9 mouse cellular contexts compared by ENCODE assay signal in the genomic region with DNA sequence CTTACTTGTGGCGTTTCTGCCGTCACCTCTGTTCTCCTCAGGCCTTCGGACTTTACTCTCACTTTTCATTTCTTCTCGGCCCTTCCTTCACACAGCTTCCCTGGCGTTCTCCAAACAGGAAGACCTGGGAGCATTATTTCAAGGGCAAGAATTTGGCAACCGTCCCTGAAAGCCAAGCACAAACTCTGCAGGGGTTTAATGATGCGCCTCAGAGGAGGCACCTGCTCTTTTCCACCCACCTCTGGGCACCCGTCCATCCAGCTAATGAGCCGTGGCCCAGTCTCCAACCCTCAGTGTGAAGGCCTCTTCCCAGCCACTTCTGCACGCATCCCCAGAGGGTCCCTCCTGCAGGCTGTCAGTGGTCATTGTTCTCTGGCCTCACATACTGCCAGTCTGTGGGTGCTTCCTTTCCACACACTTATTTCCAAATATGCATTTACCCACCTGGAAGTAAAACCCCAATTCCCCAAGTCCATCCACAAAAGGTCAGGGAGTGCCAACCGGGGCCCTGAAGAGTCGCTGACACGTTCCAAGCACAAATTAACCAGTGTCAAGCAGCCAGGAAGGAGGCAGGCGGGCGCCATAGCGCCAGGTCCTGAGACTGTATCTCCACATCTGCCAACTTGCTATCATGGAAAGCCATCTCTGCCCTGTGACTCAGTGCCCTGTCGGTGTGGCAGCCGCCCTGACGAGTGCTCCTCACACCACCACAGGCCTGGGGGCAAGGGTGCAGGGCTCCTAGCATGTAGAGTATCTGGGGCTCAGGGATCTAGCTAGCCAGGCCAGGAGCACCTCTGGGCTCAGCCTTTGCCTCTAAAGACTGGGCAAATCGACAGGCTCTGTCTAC. TPM values are rescaled to one million over a fixed set of nuclear protein-coding genes. Genes with fewer than 3 reads are reported as not detected.
DNase-seq lines count a peak whose midpoint lies in the region; ATAC-seq and TF ChIP-seq lines count a peak whose summit lies in the region.
"Had no signal": no experiment of that assay in that cellular context is flagged by ENCODE, and none has a peak within 500 bp of the region (broad histone marks: within the 10 kb centered on the region; RNA-seq: fewer than 3 reads in every experiment).

No protein-coding gene starts in this region.

- intact Hi-C loops in heart, adult 2 months (cut with DNase I), result no loop called here

- peaks cover 13% of the 10 kb centered on the region for H3K4me1 ChIP-seq in heart, adult 2 months (ENCODE audit: control insufficient read depth, insufficient read depth, low read length)
- H3K4me1 ChIP-seq in heart, embryonic 12.5 days (replicated peaks), result peaks cover 33% of the 10 kb centered on the region
- H3K4me1 ChIP-seq in liver, embryonic 16.5 days (ENCODE audit: control insufficient read depth, low read depth, low read length), result no peaks in the 10 kb centered on the region; the same call in none of the 2 replicates

- no peak for ATAC-seq in heart, embryonic 12.5 days (ENCODE audit: insufficient number of reproducible peaks, low FRiP score)
- peak; percentile 59 for ATAC-seq in Patski
- ATAC-seq in liver, embryonic 16.5 days (ENCODE audit: low read depth), result no peak
- ATAC-seq in frontal cortex, adult (ENCODE audit: low TSS enrichment), result no peak

- H3K36me3 ChIP-seq in heart, adult 2 months (ENCODE audit: control insufficient read depth, insufficient read depth, low read length), result no peaks in the 10 kb centered on the region
- no peaks in the 10 kb centered on the region for H3K36me3 ChIP-seq in heart, embryonic 12.5 days
- no peaks in the 10 kb centered on the region for H3K36me3 ChIP-seq in liver, embryonic 16.5 days (ENCODE audit: control insufficient read depth, insufficient read depth)

- no peaks in the 10 kb centered on the region for H3K27me3 ChIP-seq in heart, adult 2 months (ENCODE audit: control insufficient read depth, insufficient read depth, low read length)
- H3K27me3 ChIP-seq in heart, embryonic 12.5 days (replicated peaks), result no peaks in the 10 kb centered on the region
- H3K27me3 ChIP-seq in Patski, result no peaks in the 10 kb centered on the region
- H3K27me3 ChIP-seq in liver, embryonic 16.5 days (ENCODE audit: control insufficient read depth, insufficient read depth, low read depth, low read length), result no peaks in the 10 kb centered on the region

- CTCF ChIA-PET in Patski (lab: Charles Lee), result interaction anchor here (0.7 to 2.6 kb wide), 8 partner anchors 8 to 144 kb away, joined by 3 to 8 read pairs (median 4); no protein-coding TSS in a partner anchor

- no peak overlapping the region; the same call in 1 of the 2 replicates for H3K9ac ChIP-seq in heart, adult 2 months (ENCODE audit: low read depth, low read length)
- H3K9ac ChIP-seq in heart, embryonic 12.5 days, result no peak overlapping the region
- H3K9ac ChIP-seq in liver, embryonic 16.5 days (ENCODE audit: low read depth, low read length), result peak overlapping the region; percentile 11; the same call in 1 of the 2 replicates

- DNase-seq in heart, adult 2 months, result no peak
- peak; percentile 93 for DNase-seq in Patski (ENCODE audit: low read depth, low spot score)
- DNase-seq in gonadal fat pad, adult 2 months (ENCODE audit: low read depth), result peak; percentile 88
- DNase-seq in right cerebral cortex, adult 18-20 months, result no peak
- DNase-seq in right cerebral cortex, postnatal 10 days (ENCODE audit: low spot score in 2 of 2), result no peak

- peaks cover 10% of the 10 kb centered on the region; the same call in 1 of the 2 replicates for H3K9me3 ChIP-seq in heart, embryonic 12.5 days (replicated peaks)
- no peaks in the 10 kb centered on the region for H3K9me3 ChIP-seq in liver, embryonic 16.5 days (replicated peaks; ENCODE audit: control insufficient read depth, low read length)

- no peak for TF ChIP-seq CTCF in heart, adult 2 months (IDR thresholded peaks at IDR 0.05)
- TF ChIP-seq CTCF in Patski (IDR thresholded peaks at IDR 0.05), result no peak

- peak overlapping the region; percentile 75 for H3K27ac ChIP-seq in heart, adult 2 months
- no peak overlapping the region for H3K27ac ChIP-seq in heart, embryonic 12.5 days (ENCODE audit: poor library complexity, severe bottlenecking)
- peak overlapping the region; percentile 80 for H3K27ac ChIP-seq in liver, embryonic 16.5 days (ENCODE audit: low read length)

- TF ChIP-seq POLR2A in heart, adult 2 months (IDR thresholded peaks at IDR 0.05; ENCODE audit: insufficient read depth, low read depth, low read length), result no peak

- H3K79me2 ChIP-seq in heart, adult 2 months (replicated peaks; ENCODE audit: control insufficient read depth, insufficient read depth, low read length), result no peaks in the 10 kb centered on the region

- no peak overlapping the region for H3K4me3 ChIP-seq in heart, adult 2 months
- H3K4me3 ChIP-seq in heart, embryonic 12.5 days, result no peak overlapping the region
- H3K4me3 ChIP-seq in liver, embryonic 16.5 days (ENCODE audit: low read depth, low read length), result no peak overlapping the region
- H3K4me3 ChIP-seq: erythroblast, embryonic 14.5 days had no signal

- in situ Hi-C loops in Patski (cut with MboI; ENCODE audit: low pct_unique_long_range_greater_than_20kb), result loop anchor here (5.0 kb wide), 2 partner anchors 51 to 89 kb away; no protein-coding TSS in a partner anchor

- POLR2A ChIA-PET in Patski (lab: Charles Lee), result interaction anchor here (0.8 to 2.4 kb wide), 6 partner anchors 10 to 163 kb away, joined by 3 to 14 read pairs (median 6); no protein-coding TSS in a partner anchor

- 60% methylated on average over 20 of the region's 20 CpGs for WGBS in heart, adult 2 months
- WGBS in heart, embryonic 12.5 days, result 74% methylated on average over 20 of the region's 20 CpGs
- WGBS in liver, embryonic 16.5 days (ENCODE audit: insufficient replicate concordance), result 64% methylated on average over 20 of the region's 20 CpGs

- TF ChIP-seq EP300 in heart, adult 2 months (IDR thresholded peaks at IDR 0.05; ENCODE audit: insufficient read depth, low read depth, low read length), result no peak

- H3K4me2 ChIP-seq in heart, embryonic 12.5 days, result no peak overlapping the region
- H3K4me2 ChIP-seq in liver, embryonic 16.5 days (ENCODE audit: low read depth, low read length), result 0 out of 2 replicates have a peak overlapping the region, but pooled peaks have one; percentile 6

RNA-seq across cellular contexts. Expression of a gene that starts 56.0 kb away (rescaled TPM):
- total RNA-seq in heart, adult 2 months (2021), result not detected
- not detected in 2 replicates for polyA plus RNA-seq in heart, adult 2 months (2012; rRNA removed)
- polyA plus RNA-seq in heart, embryonic 12.5 days (2016; fragmentation: Nextera tagmentation; extraction: Ambion mirVana), result not detected in 2 replicates
- polyA plus RNA-seq in Patski (2021), result not detected
- polyA plus RNA-seq in gonadal fat pad, adult 2 months (2012; rRNA removed), result 0.84 and 1.6 TPM in 2 replicates
- polyA plus RNA-seq in liver, embryonic 16.5 days (2015; fragmentation: Nextera tagmentation; extraction: Ambion mirVana), result not detected in 2 replicates
- polyA plus RNA-seq: erythroblast, embryonic 14.5 days had no signal

Comparison
In these comparisons a context has a peak if more than half of its experiments do, and no peak if none do; other contexts are left out.
1. DNase-seq: peak in Patski (single experiment) and gonadal fat pad, adult 2 months (single experiment); none in heart, adult 2 months (0 of 2), right cerebral cortex, adult 18-20 months (single experiment) and right cerebral cortex, postnatal 10 days (0 of 2).